Mouse (Mus musculus): ENCODE measurements around the gene Bcas3.
A peak's percentile ranks its signal among the peaks of the same experiment; 100 is the strongest.

Gene Bcas3

DNA sequence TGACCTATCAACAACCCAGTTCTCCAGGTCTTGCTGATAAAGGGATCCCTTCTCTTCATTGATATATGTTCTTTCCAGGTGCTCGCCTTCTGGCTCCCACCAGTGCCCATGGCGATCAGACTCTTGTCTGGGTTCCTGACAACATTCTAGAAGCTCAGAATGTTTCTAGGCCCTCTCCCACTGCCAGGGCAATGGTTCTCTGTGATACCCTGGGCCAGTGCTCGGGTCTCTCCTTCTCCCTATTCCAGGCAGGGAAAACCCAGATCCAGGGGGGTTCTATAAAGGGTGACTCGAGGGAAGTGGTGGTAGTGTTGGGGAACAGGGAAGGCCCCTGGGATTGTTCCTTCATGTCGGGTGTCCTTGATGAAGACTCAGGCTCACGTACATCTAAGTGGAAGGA, 497.3 kb downstream of the Bcas3 start, which contains the start of gene Gm11444:
TSS of gene Gm11444 (minus strand) at position 101 of the 400 bp plus-strand sequence.
- Histone ChIP-seq H3K36me3 (ENCODE audit: control insufficient read depth, insufficient read depth, low read length, poor library complexity, severe bottlenecking) (no peaks in the 10 kb centered on the region), H3K27me3 (ENCODE audit: control insufficient read depth, insufficient read depth, low read length, poor library complexity, severe bottlenecking) (no peaks in the 10 kb centered on the region)
- no peak for DNase-seq (ENCODE audit: low read depth, low spot score)

DNA sequence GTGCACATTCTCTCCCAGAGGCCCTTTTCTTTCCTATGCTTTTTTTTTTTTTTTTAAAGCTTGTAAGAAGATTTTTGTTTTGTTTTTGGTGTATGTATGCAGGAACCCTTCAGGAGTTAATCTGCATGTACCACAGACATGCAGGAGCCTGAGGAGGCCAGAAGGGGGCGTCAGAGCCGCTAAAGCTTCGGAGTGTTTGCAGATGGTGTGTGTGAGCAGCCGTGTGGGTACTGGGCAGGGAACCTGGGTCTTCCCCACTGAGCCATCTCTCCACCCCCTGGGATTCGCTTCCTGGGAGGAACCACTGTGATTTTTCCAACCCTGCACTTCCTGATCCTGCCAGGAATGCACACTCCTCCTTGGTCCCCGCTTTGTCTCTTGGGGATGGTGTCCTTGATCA, 497.8 kb downstream of the Bcas3 start:
- no peak for DNase-seq (ENCODE audit: low read depth, low spot score)
- H3K27me3 ChIP-seq (ENCODE audit: control insufficient read depth, insufficient read depth, low read length, poor library complexity, severe bottlenecking), result no peaks in the 10 kb centered on the region
- H3K36me3 ChIP-seq (ENCODE audit: control insufficient read depth, insufficient read depth, low read length, poor library complexity, severe bottlenecking), result no peaks in the 10 kb centered on the region

DNA sequence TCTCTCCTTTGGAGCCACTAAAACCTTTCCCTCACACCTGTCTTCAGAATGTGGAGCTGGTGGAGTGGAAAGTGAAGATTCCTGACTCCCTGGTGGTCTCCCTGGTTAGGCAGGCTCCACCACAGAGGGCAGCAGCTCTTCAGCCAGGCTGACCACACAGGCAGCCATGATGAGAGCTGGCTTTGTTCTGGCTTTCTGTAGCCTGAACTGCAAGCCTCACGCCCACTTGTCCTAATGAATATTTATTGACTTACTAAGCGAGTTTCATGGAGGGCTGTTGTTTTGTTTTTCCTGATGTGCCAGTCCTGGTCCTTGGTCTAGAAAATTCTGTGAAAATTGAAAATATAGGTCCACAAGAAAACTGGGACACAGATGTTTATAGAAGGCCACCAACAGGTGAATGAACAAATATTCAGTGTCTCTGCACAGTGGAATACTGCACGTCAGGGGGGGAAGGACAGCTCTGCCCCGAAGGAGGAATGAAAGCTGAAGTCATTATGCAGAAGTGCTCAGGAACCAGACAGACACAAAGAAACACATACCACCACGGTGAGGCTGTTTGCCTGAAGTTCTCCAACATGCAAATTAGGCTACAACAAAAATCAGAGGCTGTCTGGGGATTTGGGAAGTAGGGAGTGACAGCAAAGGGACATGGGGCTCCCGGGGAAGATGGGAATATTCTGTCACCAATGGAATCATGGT, 505.2 kb downstream of the Bcas3 start:
- DNase-seq (ENCODE audit: low read depth, low spot score), result no peak
- Histone ChIP-seq H3K27me3 (ENCODE audit: control insufficient read depth, insufficient read depth, low read length, poor library complexity, severe bottlenecking) (no peaks in the 10 kb centered on the region), H3K36me3 (ENCODE audit: control insufficient read depth, insufficient read depth, low read length, poor library complexity, severe bottlenecking) (no peaks in the 10 kb centered on the region)

DNA sequence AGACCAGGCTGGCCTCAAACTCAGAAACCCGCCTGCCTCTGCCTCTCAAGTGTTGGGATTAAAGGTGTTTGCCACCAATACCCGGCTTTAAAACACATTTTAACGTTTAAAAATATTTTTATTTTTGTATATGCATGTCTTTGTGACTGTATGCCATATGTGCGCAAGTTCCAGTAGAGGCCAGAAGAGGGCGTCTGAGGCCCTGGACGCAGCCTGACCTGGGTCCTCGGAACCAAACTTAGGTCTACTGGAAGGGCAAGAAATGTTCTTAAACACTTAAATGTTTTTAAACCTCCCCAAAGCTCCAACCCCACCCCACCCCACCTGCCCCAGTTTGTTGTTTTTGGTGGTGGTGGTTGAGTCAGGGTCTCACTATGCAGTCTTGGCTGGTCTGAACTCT, 511.4 kb downstream of the Bcas3 start:
- Histone ChIP-seq H3K27me3 (ENCODE audit: control insufficient read depth, insufficient read depth, low read length, poor library complexity, severe bottlenecking) (no peaks in the 10 kb centered on the region; the same call in 1 of the 2 replicates), H3K36me3 (ENCODE audit: control insufficient read depth, insufficient read depth, low read length, poor library complexity, severe bottlenecking) (no peaks in the 10 kb centered on the region)
- DNase-seq (ENCODE audit: low read depth, low spot score), result peak; percentile 23
